Mouse (Mus musculus) erythroblast, embryonic 14.5 days (primary cell): Measurements from ENCODE around the gene Dst. TPM values are rescaled to one million over a fixed set of nuclear protein-coding genes. Genes with fewer than 3 reads are reported as not detected.

Experiments used
- H3K27me3 ChIP-seq: 2 replicates; pipeline ENCODE4 v1.6.1; 2012; ENCODE audit warnings: inconsistent platforms; ENCODE audit not compliant: control insufficient read depth
- H3K36me3 ChIP-seq: 2 replicates; pipeline ENCODE4 v1.6.1; 2012; ENCODE audit warnings: mild to moderate bottlenecking, inconsistent platforms; ENCODE audit not compliant: control insufficient read depth
- H3K4me1 ChIP-seq: 2 replicates; pipeline ENCODE4 v1.6.1; 2012; ENCODE audit warnings: inconsistent platforms; ENCODE audit not compliant: control insufficient read depth
- H3K4me3 ChIP-seq: replicated peaks from 2 replicates; pipeline ENCODE3; 2012; ENCODE audit warnings: moderate library complexity, mild to moderate bottlenecking, inconsistent platforms
- H3K9me3 ChIP-seq: 2 replicates; pipeline ENCODE4 v1.6.1; 2012; ENCODE audit warnings: low read length, inconsistent platforms, mixed read lengths; ENCODE audit not compliant: control insufficient read depth
- GATA1 ChIP-seq: IDR thresholded peaks from 2 replicates; pipeline ENCODE4 v1.6.1; 2012; ENCODE audit warnings: low read length, inconsistent platforms, mixed read lengths
- TAL1 ChIP-seq: IDR thresholded peaks from 3 replicates; pipeline ENCODE4 v1.6.1; 2012; ENCODE audit warnings: low read length, inconsistent platforms, mixed read lengths
- polyA plus RNA-seq: library from polyadenylated mRNA; stranded (reverse); fragments of >175 nt; gene quantifications from 2 replicates; pipeline ENCODE4 v1.2.3, GENCODE M21; 2012

The Dst gene
- polyA plus RNA-seq, 1 experiment: 1.5 TPM

DNA sequence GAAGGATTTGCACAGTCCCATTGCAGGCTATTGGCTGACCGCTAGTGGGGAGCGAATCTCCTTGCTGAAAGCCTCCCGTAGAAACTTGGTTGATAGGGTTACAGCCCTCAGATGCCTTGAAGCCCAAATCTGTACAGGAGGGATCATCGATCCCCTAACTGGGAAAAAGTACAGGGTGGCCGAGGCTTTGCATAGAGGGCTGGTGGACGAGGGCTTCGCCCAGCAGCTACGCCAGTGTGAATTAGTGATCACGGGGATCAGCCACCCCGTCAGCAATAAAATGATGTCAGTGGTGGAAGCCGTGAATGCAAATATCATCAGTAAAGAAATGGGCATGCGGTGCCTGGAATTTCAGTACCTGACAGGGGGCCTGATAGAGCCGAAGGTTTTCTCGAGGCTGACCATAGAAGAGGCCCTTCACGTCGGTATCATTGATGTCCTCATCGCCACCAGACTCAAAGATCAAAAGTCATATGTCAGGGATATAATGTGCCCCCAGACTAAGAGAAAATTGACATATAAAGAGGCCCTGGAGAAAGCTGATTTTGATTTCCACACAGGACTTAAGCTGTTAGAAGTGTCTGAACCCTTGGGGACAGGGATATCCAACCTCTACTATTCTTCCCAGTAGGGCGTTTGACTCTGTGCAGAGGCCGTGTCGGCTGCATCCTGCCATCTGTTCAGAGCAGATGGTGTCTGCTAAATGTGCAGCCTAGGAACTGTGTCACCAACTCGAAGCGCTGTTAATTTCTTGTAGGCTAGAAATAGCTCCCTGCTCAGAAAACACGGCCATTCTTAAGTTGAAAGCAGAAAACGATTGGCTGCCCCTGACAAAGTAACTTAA is 274.6 kb downstream of the Dst start:
- Histone ChIP-seq H3K4me1 (no peaks in the 10 kb centered on the region), H3K36me3 (no peaks in the 10 kb centered on the region), H3K27me3 (no peaks in the 10 kb centered on the region), H3K4me3 (no peak overlapping the region), H3K9me3 (no peaks in the 10 kb centered on the region; the same call in 1 of the 2 replicates)
- TF ChIP-seq GATA1 (no peak), TAL1 (no peak)

DNA sequence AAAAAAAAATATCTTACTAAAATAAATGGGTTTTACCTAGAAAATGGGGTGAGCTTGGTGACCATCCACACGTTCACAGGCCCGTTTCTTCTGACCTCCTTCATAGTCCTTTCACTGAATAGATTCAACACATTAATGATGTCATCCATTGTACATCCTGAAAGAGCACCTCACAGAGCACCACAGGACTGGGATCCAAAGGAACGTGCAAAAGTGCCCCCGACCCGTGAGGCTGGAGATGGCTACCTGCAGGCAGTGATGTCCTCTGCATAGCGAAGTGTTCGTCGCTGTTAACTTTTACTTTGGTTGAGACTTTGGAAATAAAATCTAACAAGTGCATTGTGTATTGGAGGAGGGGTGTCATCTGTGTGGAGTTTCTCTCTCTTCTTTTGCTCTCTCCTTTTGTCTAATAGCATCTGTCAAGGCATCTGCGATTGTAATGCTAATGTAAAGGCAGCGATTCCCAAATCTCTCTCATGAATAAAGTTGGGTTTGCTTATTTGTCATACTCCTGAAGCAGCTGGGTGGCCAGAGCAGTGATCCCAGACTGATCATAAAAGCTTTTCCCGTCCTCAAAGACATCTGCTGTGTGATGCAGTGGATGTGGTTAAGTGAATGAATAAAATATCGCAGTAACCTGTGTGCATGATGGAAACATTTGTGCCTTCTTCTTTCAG is 275.4 kb downstream of the Dst start:
- no peak overlapping the region for H3K4me3 ChIP-seq
- H3K27me3 ChIP-seq: no peaks in the 10 kb centered on the region
- TF ChIP-seq GATA1 (no peak), TAL1 (no peak)
- no peaks in the 10 kb centered on the region for H3K36me3 ChIP-seq
- no peaks in the 10 kb centered on the region; the same call in 1 of the 2 replicates for H3K9me3 ChIP-seq
- H3K4me1 ChIP-seq: no peaks in the 10 kb centered on the region

DNA sequence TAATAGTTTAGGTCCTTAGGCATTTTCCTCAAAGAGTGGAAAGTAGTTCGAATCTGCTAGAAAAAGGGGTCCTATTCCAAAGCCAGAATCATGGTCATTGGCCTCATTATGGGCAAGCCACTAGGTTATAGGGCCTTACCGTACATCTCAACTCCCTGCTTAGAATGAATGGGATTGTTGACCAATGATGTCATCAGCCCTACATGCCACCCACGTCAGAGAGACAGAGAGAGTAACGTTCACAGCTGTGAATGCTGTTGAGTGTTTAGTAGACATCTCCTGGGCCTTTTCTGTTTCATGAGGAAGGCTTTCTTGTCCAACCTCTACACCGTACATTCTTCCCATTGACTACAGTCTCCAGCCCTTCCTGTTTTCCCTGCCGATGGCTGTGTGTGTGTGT is 276.2 kb downstream of the Dst start:
- no peaks in the 10 kb centered on the region for H3K27me3 ChIP-seq
- H3K9me3 ChIP-seq: no peaks in the 10 kb centered on the region; the same call in 1 of the 2 replicates
- TF ChIP-seq TAL1 (no peak), GATA1 (no peak)
- no peaks in the 10 kb centered on the region for H3K36me3 ChIP-seq
- H3K4me1 ChIP-seq: no peaks in the 10 kb centered on the region
- H3K4me3 ChIP-seq: no peak overlapping the region

DNA sequence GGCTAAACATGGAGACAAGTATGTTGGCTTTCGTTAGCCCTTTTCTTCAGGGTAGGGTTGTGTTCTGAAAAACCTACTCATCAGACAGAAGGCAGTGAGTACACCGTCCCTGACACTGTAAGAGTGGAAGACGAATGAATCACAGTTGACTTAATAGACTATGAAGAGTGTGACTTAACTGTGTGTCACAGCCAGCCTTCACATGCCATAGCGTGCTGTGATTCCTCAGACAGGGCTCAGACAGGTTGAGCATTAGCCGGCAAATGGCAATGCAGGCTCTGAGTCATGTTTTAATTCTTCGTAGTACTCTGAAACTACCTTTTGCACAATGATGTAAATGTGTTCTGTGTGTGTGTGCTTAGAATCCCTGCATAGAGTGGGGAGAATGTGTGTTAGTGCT is 278.0 kb downstream of the Dst start:
- TF ChIP-seq TAL1: no peak
- no peak for TF ChIP-seq GATA1
- Histone ChIP-seq H3K4me3 (no peak overlapping the region), H3K9me3 (no peaks in the 10 kb centered on the region; the same call in 1 of the 2 replicates), H3K27me3 (no peaks in the 10 kb centered on the region), H3K36me3 (no peaks in the 10 kb centered on the region; the same call in 1 of the 2 replicates), H3K4me1 (no peaks in the 10 kb centered on the region)

DNA sequence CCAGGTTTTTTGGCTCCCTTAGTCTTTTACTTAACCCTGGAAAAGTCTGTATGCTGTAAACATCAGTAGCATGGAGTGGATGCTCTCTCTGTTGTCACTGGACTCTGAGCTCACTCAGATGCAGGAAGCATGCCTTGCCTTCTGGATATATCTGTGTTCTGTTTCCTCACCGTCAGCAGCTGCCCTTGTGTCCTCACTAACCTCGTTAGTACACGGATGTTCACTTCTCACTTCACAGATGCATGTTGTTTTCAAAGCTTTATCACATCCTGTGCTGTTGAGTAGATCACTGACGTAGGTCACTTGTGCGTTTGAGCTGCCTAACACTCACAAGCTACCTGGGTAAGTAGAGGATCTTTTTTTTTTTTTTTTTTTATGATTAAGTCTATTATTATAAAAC is 279.5 kb downstream of the Dst start:
- Histone ChIP-seq H3K4me1 (no peaks in the 10 kb centered on the region), H3K36me3 (no peaks in the 10 kb centered on the region; the same call in 1 of the 2 replicates), H3K9me3 (no peaks in the 10 kb centered on the region), H3K4me3 (no peak overlapping the region), H3K27me3 (no peaks in the 10 kb centered on the region)
- TF ChIP-seq GATA1 (no peak), TAL1 (no peak)

DNA sequence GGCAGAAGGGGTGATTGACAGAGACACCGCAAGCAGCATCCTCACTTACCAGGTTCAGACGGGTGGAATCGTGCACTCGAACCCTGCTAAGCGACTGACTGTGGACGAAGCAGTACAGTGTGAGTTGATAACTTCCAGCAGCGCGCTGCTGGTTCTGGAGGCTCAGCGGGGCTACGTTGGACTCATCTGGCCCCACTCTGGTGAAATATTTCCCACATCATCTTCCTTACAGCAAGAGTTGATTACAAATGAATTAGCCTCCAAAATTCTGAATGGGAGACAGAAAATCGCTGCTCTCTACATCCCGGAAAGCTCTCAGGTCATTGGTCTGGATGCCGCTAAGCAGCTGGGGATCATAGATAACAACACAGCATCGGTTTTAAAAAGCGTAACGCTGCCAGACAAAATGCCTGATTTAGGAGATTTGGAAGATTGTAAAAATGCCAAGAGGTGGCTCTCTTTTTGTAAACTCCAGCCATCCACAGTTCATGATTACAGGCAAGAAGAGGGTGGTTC is 280.8 kb downstream of the Dst start:
- TF ChIP-seq GATA1 (no peak), TAL1 (no peak)
- no peaks in the 10 kb centered on the region for H3K27me3 ChIP-seq

DNA sequence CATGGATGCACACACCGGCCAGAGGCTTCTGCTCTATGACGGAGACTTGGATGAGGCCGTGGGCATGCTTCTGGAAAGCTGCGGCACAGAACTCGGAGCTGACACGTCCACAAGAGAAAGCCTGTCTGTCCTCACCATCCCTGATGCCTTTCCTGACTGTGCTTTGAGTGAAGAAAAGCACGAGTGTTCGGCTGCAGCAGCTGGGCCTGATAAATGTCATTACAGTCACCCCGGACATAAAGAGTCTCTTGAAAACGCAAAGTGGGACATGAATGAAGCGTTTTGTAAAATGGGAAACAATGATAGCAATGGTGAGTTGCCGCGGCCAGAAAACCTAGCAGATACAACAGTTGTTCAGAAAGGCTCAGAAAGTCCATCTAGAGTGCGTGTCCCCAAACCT is 281.3 kb downstream of the Dst start:
- H3K4me1 ChIP-seq: no peaks in the 10 kb centered on the region
- no peaks in the 10 kb centered on the region; the same call in 1 of the 2 replicates for H3K36me3 ChIP-seq
- no peaks in the 10 kb centered on the region for H3K27me3 ChIP-seq
- no peaks in the 10 kb centered on the region for H3K9me3 ChIP-seq
- no peak for TF ChIP-seq TAL1
- no peak for TF ChIP-seq GATA1
- H3K4me3 ChIP-seq: no peak overlapping the region

More for the DNA sequence above, 280.8 kb downstream of the Dst start:
- no peaks in the 10 kb centered on the region for H3K4me1 ChIP-seq
- H3K4me3 ChIP-seq: no peak overlapping the region
- no peaks in the 10 kb centered on the region for H3K9me3 ChIP-seq
- H3K36me3 ChIP-seq: no peaks in the 10 kb centered on the region; the same call in 1 of the 2 replicates

DNA sequence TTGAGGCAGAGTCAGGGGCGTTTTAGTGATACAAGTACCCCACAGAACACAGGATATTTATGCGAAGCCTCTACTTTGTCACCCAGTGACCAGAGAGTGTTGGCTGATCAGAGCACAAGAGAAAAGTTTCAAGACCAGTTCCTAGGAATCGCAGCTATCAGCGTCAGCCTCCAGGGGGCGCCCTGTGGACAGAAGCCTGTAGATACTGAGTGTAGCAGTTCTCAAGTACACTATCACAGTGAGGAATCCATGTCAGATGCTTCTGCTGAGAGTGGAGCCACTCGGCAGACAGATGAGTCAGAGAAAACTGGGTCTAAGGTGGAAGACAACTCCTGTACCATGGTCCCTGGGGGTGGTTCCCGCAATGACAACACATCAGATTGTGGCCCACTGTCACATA is 281.9 kb downstream of the Dst start:
- no peaks in the 10 kb centered on the region for H3K27me3 ChIP-seq
- no peaks in the 10 kb centered on the region for H3K4me1 ChIP-seq
- no peak overlapping the region for H3K4me3 ChIP-seq
- H3K36me3 ChIP-seq: no peaks in the 10 kb centered on the region; the same call in 1 of the 2 replicates
- TF ChIP-seq GATA1 (no peak), TAL1 (no peak)
- H3K9me3 ChIP-seq: no peaks in the 10 kb centered on the region

DNA sequence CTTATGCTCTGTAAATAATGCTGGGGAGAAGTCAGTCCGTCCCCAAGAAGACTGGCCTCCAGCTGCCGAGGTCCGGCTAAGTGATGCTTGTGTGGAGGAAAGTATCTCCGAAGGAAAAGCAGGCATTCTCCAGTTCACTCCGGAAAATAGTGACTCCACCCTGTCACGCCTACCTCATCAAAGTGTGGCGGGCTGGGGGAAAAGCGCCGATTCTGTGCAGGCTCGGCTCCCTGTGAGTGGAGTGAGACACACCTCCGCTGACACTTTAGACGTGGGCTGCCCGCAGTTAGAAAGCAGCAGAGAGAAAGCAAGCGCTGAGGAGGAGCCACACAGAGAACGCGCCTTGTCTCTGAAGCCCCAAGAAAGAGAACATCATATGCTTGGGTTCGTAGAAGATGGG is 284.1 kb downstream of the Dst start:
- no peak for TF ChIP-seq TAL1
- no peak for TF ChIP-seq GATA1
- H3K36me3 ChIP-seq: no peaks in the 10 kb centered on the region; the same call in 1 of the 2 replicates
- no peaks in the 10 kb centered on the region for H3K4me1 ChIP-seq
- no peaks in the 10 kb centered on the region for H3K9me3 ChIP-seq
- no peak overlapping the region for H3K4me3 ChIP-seq
- H3K27me3 ChIP-seq: no peaks in the 10 kb centered on the region
